Mouse (Mus musculus) neural tube, embryonic 14.5 days (tissue): ENCODE data around the gene H2-M9. TPM values are rescaled to one million over a fixed set of nuclear protein-coding genes. Genes with fewer than 3 reads are reported as not detected.

Experiments used
- ATAC-seq: fragments of 200-750 bp; cut with Nextera tagmentation; 2 replicates; pipeline ENCODE4 v1.8.0; 2017; ENCODE audit warnings: low read depth, mild to moderate bottlenecking, moderate TSS enrichment, moderate library complexity
- H3K27ac ChIP-seq: fragments of 300-500 bp; sonication (generic); 2 replicates; pipeline ENCODE4 v1.5.1; 2014; ENCODE audit warnings: low read depth, mild to moderate bottlenecking, control low read depth, low read length, moderate library complexity, mixed read lengths
- H3K27me3 ChIP-seq: fragments of 300-500 bp; sonication (generic); 2 replicates; pipeline ENCODE4 v1.6.1; 2014; ENCODE audit warnings: low read length; ENCODE audit not compliant: control insufficient read depth, insufficient read depth
- H3K36me3 ChIP-seq: fragments of 300-500 bp; sonication (generic); 2 replicates; pipeline ENCODE4 v1.6.1; 2014; ENCODE audit warnings: low read length, mixed read lengths; ENCODE audit not compliant: control insufficient read depth, insufficient read depth
- H3K4me1 ChIP-seq: fragments of 300-500 bp; sonication (generic); 2 replicates; pipeline ENCODE4 v1.6.1; 2014; ENCODE audit warnings: low read length; ENCODE audit not compliant: control insufficient read depth, insufficient read depth
- H3K4me2 ChIP-seq: fragments of 300-500 bp; sonication (generic); 2 replicates; pipeline ENCODE4 v1.6.1; 2014; ENCODE audit warnings: mild to moderate bottlenecking, low read depth, low read length, control low read depth
- H3K4me3 ChIP-seq: fragments of 300-500 bp; sonication (generic); 2 replicates; pipeline ENCODE4 v1.5.1; 2014; ENCODE audit warnings: low read depth, low read length, control low read depth, mixed read lengths
- H3K9ac ChIP-seq: fragments of 300-500 bp; sonication (generic); replicated peaks from 2 replicates; pipeline ENCODE4 v1.6.1; 2014; ENCODE audit warnings: low read depth, mild to moderate bottlenecking, control low read depth, low read length, mixed read lengths
- H3K9me3 ChIP-seq: fragments of 300-500 bp; sonication (generic); 2 replicates; pipeline ENCODE4 v1.6.1; 2016; ENCODE audit warnings: low read length; ENCODE audit not compliant: control insufficient read depth
- WGBS: fragments of 180-500 bp; shearing (Covaris S2); extraction: QIAGEN DNeasy Blood & Tissue Kit; methylation state at CpG from one replicate; pipeline ENCODE4 v1.1.7; 2014; 5-methylcytosine and 5-hydroxymethylcytosine counted together
- polyA plus RNA-seq: library from polyadenylated mRNA; unstranded; fragments of >200 nt; fragmentation: Nextera tagmentation; extraction: Ambion mirVana; gene quantifications from 2 replicates; pipeline ENCODE4 v1.2.1, GENCODE M21; 2014

H2-M9 gene
- polyA plus RNA-seq = not detected in 2 replicates

GRCm38 (mm10) chr17:36642566-36642965 is at the start of gene H2-M9:
H2-M9 (minus strand) TSS chr17:36642666.
- H3K4me1 ChIP-seq = no peaks in the 10 kb centered on the region
- ATAC-seq = no peak

DNA sequence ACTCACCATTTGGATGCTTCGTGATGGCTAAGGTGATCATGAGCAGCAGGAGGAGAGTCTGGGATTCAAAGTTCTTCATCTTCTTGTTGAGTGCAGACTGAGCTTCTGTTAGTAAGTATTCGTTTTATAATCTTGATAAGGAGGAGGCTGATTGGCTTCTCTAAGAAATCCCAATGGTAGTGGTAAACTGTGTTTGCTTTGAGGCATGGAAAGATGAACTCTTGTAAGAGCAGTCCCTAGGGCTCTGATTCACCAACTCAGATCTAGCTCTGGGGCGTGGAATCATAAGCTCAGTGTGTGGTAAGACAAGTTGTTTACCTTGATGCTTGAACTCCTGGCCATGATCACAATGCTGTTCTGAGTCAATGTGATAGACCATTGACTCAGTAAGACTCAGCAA is 29.7 kb upstream of the H2-M9 start, which contains the start of gene H2-M1:
TSS of gene H2-M1 (minus strand) at position 101 of the 400 bp plus-strand sequence.
- WGBS = 78% methylated on average over 3 of the region's 3 CpGs

More at GRCm38 (mm10) chr17:36642566-36642965, at the start of gene H2-M9:
- Histone ChIP-seq H3K27ac (no peak within 1 kb of the TSS), H3K4me3 (no peak within 1 kb of the TSS), H3K27me3 (no peaks in the 10 kb centered on the region), H3K9ac (no peak within 1 kb of the TSS), H3K9me3 (no peaks in the 10 kb centered on the region), H3K36me3 (no peaks in the 10 kb centered on the region), H3K4me2 (no peak within 1 kb of the TSS)
- 99% methylated on average over 3 of the region's 3 CpGs for WGBS

More for the DNA sequence above, 29.7 kb upstream of the H2-M9 start, which contains the start of gene H2-M1:
- Histone ChIP-seq H3K36me3 (no peaks in the 10 kb centered on the region), H3K4me3 (no peak within 1 kb of the TSS), H3K4me1 (no peaks in the 10 kb centered on the region), H3K27ac (no peak within 1 kb of the TSS), H3K9me3 (no peaks in the 10 kb centered on the region), H3K4me2 (no peak within 1 kb of the TSS), H3K27me3 (no peaks in the 10 kb centered on the region), H3K9ac (no peak within 1 kb of the TSS)
- ATAC-seq = no peak

Other genes starting within 250 kb of the H2-M9 start
- gene H2-M10.4, start 180.3 kb downstream of the H2-M9 start, polyA plus RNA-seq = not detected in 2 replicates
- gene H2-M11, start 95.6 kb downstream of the H2-M9 start, polyA plus RNA-seq = not detected in 2 replicates
- not detected in 2 replicates for gene H2-M1, start 29.6 kb upstream of the H2-M9 start, polyA plus RNA-seq
- gene H2-M10.5, start 130.2 kb upstream of the H2-M9 start, polyA plus RNA-seq = not detected in 2 replicates
- not detected in 2 replicates for gene H2-M10.6, start 169.5 kb upstream of the H2-M9 start, polyA plus RNA-seq
- 42.2 and 47.2 TPM in 2 replicates for gene Trim26, start 194.5 kb upstream of the H2-M9 start, polyA plus RNA-seq
- gene Trim15, start 224.5 kb upstream of the H2-M9 start, polyA plus RNA-seq = 0.25 and 0.90 TPM in 2 replicates
- 1.1 and 1.3 TPM in 2 replicates for gene Trim10, start 226.9 kb upstream of the H2-M9 start, polyA plus RNA-seq
- not detected in 2 replicates for gene Trim40, start 247.5 kb upstream of the H2-M9 start, polyA plus RNA-seq